23 mouse cellular contexts compared by ENCODE assay signal in genomic region chr13:92626196-92626595, GRCm38 (mm10). TPM values are rescaled to one million over a fixed set of nuclear protein-coding genes. Genes with fewer than 3 reads are reported as not detected.
"Had no signal": no experiment of that assay in that cellular context is flagged by ENCODE, and none has a peak within 500 bp of the region (broad histone marks: within the 10 kb centered on the region; RNA-seq: fewer than 3 reads in every experiment).

No protein-coding gene starts in this region.

- H3K4me3 ChIP-seq: neural tube, embryonic 12.5 days; neural tube, embryonic 13.5 days; neural tube, embryonic 15.5 days; stomach, embryonic 15.5 days had no signal

- DNase-seq: retina, postnatal 1 day; right cerebral cortex, adult 18-20 months; right cerebral cortex, postnatal 14 days; right cerebral cortex, postnatal 25 days; right cerebral cortex, postnatal 4 days; spleen, adult 18-20 months; thymus, adult 18-20 months; thymus, adult 2 months; thymus, postnatal 14 days; thymus, postnatal 25 days; thymus, postnatal 36 days had no signal

- H3K4me1 ChIP-seq: neural tube, embryonic 12.5 days; neural tube, embryonic 13.5 days; neural tube, embryonic 15.5 days; stomach, embryonic 15.5 days had no signal

- H3K27ac ChIP-seq: neural tube, embryonic 12.5 days; neural tube, embryonic 13.5 days; neural tube, embryonic 15.5 days; stomach, embryonic 15.5 days; stomach, postnatal 0 days had no signal

- H3K27me3 ChIP-seq: neural tube, embryonic 12.5 days; neural tube, embryonic 13.5 days; neural tube, embryonic 15.5 days; stomach, embryonic 15.5 days had no signal

RNA-seq across cellular contexts. Expression of gene Spz1, which starts 50.2 kb away (rescaled TPM):
- total RNA-seq: neutrophil, adult 5-6 weeks had no signal
- polyA plus RNA-seq: neural tube, embryonic 12.5 days; neural tube, embryonic 13.5 days; neural tube, embryonic 14.5 days; neural tube, embryonic 15.5 days; spleen, adult 2 months; stomach, embryonic 14.5 days; stomach, embryonic 15.5 days; stomach, embryonic 16.5 days; stomach, postnatal 0 days; thymus, postnatal 0 days; urinary bladder, adult 2 months had no signal
